Mouse (Mus musculus): Measurements from ENCODE around the gene Tiam1. TPM values are rescaled to one million over a fixed set of nuclear protein-coding genes. Genes with fewer than 3 reads are reported as not detected.

Tiam1 gene
- polyA plus RNA-seq, 1 experiment from 2014 or later, result 23.6 TPM

DNA sequence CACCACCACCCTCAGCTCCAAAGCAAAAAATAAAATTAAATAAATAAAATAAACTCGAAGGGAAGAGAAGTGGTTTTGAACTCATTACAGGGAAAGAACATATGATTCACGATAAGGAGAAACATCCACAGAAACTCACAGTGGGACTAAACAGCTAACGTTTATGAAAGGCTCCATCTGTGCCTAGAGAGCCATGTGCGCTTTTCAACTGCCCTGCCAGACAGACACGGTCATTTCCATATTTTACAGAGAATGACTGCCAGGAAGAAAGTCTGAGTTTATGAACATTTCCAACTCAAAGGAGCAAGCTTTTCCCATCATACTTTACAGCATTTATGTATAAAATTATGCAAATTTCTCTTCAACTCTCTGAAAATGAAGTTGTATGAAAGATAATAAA lies 386.2 kb downstream of the Tiam1 start:
- H3K9ac ChIP-seq (replicated peaks), result no peak overlapping the region
- no peak overlapping the region for H3K27ac ChIP-seq (replicated peaks)
- 44% methylated on average over 5 of the region's 5 CpGs for whole genome bisulfite sequencing
- H3K4me1 ChIP-seq, result 0 out of 2 replicates have a peak, but pooled peaks cover 4% of the 10 kb centered on the region
- no peaks in the 10 kb centered on the region for H3K36me3 ChIP-seq
- no peak overlapping the region for H3K4me3 ChIP-seq (replicated peaks)
- H3K4me2 ChIP-seq, result no peak overlapping the region
- no peaks in the 10 kb centered on the region for H3K27me3 ChIP-seq (replicated peaks)
- H3K9me3 ChIP-seq (replicated peaks), result no peaks in the 10 kb centered on the region
- no peak for ATAC-seq (ENCODE audit: low FRiP score)

DNA sequence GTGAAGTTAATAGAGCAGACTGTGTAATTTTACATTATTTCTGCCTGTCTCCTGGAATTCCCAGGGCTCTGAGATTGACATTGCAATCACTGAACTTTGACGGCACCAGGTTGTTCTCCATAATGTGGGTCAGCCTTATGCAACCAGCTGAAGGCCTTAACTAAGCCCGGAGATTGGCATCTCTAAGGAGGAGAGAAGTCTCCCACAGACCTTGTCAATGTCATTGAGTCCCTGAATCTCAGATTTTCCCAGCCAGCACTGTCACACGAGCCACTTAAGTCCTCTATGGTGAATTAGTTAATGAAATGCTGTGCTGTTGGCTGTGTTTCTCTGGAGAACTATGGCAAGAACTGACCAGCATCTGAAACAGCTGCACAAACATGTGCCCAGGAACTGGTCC lies 388.9 kb downstream of the Tiam1 start:
- no peaks in the 10 kb centered on the region for H3K36me3 ChIP-seq
- ATAC-seq (ENCODE audit: low FRiP score), result no peak
- 86% methylated on average over 3 of the region's 3 CpGs for WGBS

DNA sequence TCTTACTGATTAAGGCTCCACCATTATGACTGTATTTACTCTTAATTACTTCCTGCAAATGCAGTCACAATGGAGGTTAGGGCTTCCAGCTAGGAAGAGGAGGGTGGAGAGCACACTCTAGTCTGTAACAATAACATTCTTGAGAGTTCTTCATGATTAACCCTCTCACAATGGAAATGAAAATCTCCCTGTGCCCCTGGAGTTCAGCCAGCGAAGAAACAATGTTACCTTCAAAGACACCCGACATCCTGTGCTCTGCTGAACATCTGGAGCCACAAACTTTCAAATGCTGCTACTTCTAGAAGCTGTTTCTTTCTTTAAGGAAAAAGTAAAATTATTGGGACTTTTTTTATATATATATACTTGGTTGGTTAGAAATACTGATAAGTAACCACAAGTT lies 395.7 kb downstream of the Tiam1 start:
- no peak overlapping the region for H3K27ac ChIP-seq (replicated peaks)
- H3K9me3 ChIP-seq (replicated peaks), result no peaks in the 10 kb centered on the region
- no peaks in the 10 kb centered on the region for H3K4me1 ChIP-seq
- H3K36me3 ChIP-seq, result no peaks in the 10 kb centered on the region
- no peak overlapping the region for H3K4me2 ChIP-seq
- no peak overlapping the region for H3K4me3 ChIP-seq (replicated peaks)
- H3K27me3 ChIP-seq (replicated peaks), result no peaks in the 10 kb centered on the region
- WGBS, result 50% methylated on average over 2 of the region's 2 CpGs
- no peak for ATAC-seq (ENCODE audit: low FRiP score)
- no peak overlapping the region for H3K9ac ChIP-seq (replicated peaks)

More for the DNA sequence above, 388.9 kb downstream of the Tiam1 start:
- Histone ChIP-seq H3K27ac (replicated peaks) (no peak overlapping the region), H3K9ac (replicated peaks) (no peak overlapping the region), H3K4me1 (no peaks in the 10 kb centered on the region), H3K9me3 (replicated peaks) (no peaks in the 10 kb centered on the region), H3K27me3 (replicated peaks) (no peaks in the 10 kb centered on the region), H3K4me2 (no peak overlapping the region), H3K4me3 (replicated peaks) (no peak overlapping the region)

DNA sequence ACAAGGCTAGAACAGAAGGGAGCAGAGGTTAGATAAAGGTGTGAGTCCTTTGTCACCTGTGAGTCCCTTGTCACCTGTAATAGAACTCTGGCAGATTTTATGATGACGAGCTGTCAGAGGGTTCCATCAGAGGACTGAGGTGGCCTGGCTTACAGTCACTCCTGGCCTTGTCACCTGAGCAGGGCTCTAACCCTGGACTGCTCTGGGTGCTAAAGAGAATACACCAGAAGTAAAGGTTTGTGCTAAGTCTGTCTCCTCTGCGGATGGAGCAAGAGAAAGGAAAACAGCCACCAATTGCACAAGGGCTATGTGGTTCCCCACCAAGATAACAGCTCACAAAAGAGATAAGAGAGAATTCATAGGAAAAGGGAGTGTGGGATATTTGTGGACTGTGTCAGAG lies 404.0 kb downstream of the Tiam1 start:
- WGBS, result 81% methylated on average over 2 of the region's 2 CpGs
- Histone ChIP-seq H3K4me3 (replicated peaks) (no peak overlapping the region), H3K27me3 (replicated peaks) (no peaks in the 10 kb centered on the region), H3K36me3 (no peaks in the 10 kb centered on the region), H3K4me2 (no peak overlapping the region), H3K27ac (replicated peaks) (no peak overlapping the region), H3K4me1 (no peaks in the 10 kb centered on the region), H3K9me3 (replicated peaks) (no peaks in the 10 kb centered on the region), H3K9ac (replicated peaks) (no peak overlapping the region)
- ATAC-seq (ENCODE audit: low FRiP score), result no peak

DNA sequence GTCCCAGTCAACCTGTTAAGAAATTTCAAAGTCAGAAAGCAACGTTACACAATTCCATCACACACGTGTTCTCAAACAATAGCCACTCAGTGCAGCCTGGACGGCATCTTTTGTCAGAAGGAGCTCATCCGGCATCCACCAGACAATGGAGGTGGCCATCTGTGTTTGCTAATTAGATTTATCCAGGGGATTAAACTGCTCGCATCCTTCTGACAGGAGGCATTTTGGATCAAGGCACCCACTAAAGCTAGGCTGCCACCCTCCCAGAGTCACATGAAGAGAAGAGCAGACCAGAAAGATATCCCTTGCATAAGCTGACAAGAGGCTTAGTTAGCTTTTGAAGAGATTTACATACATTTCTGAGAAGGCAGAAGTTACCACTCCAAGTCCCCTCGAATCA lies 404.6 kb downstream of the Tiam1 start:
- H3K27ac ChIP-seq (replicated peaks), result no peak overlapping the region
- no peaks in the 10 kb centered on the region for H3K4me1 ChIP-seq
- H3K4me3 ChIP-seq (replicated peaks), result no peak overlapping the region
- no peaks in the 10 kb centered on the region for H3K9me3 ChIP-seq (replicated peaks)
- no peaks in the 10 kb centered on the region for H3K36me3 ChIP-seq
- no peak overlapping the region for H3K4me2 ChIP-seq
- no peak overlapping the region for H3K9ac ChIP-seq (replicated peaks)
- H3K27me3 ChIP-seq (replicated peaks), result no peaks in the 10 kb centered on the region
- 0 out of 2 replicates have a peak, but pooled peaks have one; percentile 14 for ATAC-seq (ENCODE audit: low FRiP score)
- WGBS, result 17% methylated on average over 6 of the region's 6 CpGs

Other genes with a start within 250 kb of the Tiam1 start
- gene Sod1, start 77.0 kb upstream of the Tiam1 start, polyA plus RNA-seq (2015; fragmentation: Nextera tagmentation; extraction: Ambion mirVana), result 998 TPM in 2 replicates
- 24.6 and 25.8 TPM in 2 replicates for gene Scaf4, start 140.7 kb upstream of the Tiam1 start, polyA plus RNA-seq (2015; fragmentation: Nextera tagmentation; extraction: Ambion mirVana)
- 5.1 and 6.1 TPM in 2 replicates for gene Hunk, start 242.2 kb upstream of the Tiam1 start, polyA plus RNA-seq (2015; fragmentation: Nextera tagmentation; extraction: Ambion mirVana)